Mouse (Mus musculus) ES-Bruce4 (cell line): ENCODE results near the gene Tmem248.
"Not testable (repeated sequence)": the region's sequence is repeated elsewhere in the genome, so short reads cannot be mapped to it uniquely, and the experiment has no call there.

Source experiments
- CTCF ChIP-seq: IDR thresholded peaks from one replicate; pipeline ENCODE4 v1.8.1; 2011; ENCODE audit warnings: low read depth, low read length
- POLR2A ChIP-seq: IDR thresholded peaks from one replicate; pipeline ENCODE4 v1.8.1; 2011; ENCODE audit warnings: low read length; ENCODE audit not compliant: insufficient read depth

DNA sequence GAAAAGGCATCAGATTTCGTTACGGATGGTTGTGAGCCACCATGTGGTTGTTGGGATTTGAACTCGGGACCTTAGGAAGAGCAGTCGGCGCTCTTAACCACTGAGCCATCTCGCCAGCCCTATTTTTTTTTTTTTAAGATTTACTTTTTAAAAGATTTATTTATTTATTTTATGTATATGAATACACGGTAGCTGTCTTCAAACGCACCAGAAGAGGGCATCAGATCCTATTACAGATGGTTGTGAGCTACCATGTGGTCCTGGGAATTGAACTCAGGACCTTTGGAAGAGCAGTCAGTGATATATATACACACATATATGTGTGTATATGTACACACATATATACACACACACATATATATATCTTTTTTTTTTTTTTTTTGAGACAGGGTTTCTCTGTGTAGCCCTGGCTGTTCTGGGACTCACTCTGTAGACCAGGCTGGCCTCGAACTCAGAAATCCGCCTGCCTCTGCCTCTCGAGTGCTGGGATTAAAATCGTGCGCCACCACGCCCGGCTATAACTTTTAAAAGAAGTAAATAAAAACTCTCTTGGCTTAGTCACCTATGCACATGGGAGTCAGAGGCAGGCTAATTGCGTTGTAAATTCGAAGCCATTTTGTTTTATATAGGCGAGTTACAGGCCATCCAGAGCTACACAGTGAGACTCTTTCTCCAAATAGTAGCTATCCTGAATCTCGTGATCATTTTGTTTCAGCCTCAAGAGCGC lies 39.1 kb downstream of the Tmem248 start:
- TF ChIP-seq CTCF, POLR2A: not testable (repeated sequence)
